In genomic region chr13:60012046-60012813, GRCm38 (mm10) we compare ENCODE assay signal across 9 mouse cellular contexts.
DNase-seq lines count a peak whose midpoint lies in the region; ATAC-seq and TF ChIP-seq lines count a peak whose summit lies in the region.
"Had no signal": no experiment of that assay in that cellular context is flagged by ENCODE, and none has a peak within 500 bp of the region (broad histone marks: within the 10 kb centered on the region; RNA-seq: fewer than 3 reads in every experiment).

No protein-coding gene starts in this region.

- H3K4me3 ChIP-seq in heart, adult 2 months: no peak overlapping the region
- no peak overlapping the region for H3K4me3 ChIP-seq in heart, embryonic 11.5 days (ENCODE audit: low read depth, low read length)
- H3K4me3 ChIP-seq in limb, embryonic 12.5 days (replicated peaks): no peak overlapping the region

- H3K27ac ChIP-seq in heart, adult 2 months: peak overlapping the region; percentile 54
- no peak overlapping the region for H3K27ac ChIP-seq in heart, embryonic 11.5 days (ENCODE audit: low read depth, low read length)
- peak overlapping the region; percentile 72 for H3K27ac ChIP-seq in limb, embryonic 12.5 days

- no peaks in the 10 kb centered on the region for H3K79me2 ChIP-seq in heart, adult 2 months (replicated peaks; ENCODE audit: control insufficient read depth, insufficient read depth, low read length)

- no peaks in the 10 kb centered on the region for H3K27me3 ChIP-seq in heart, adult 2 months (ENCODE audit: control insufficient read depth, insufficient read depth, low read length)
- H3K27me3 ChIP-seq in heart, embryonic 11.5 days (ENCODE audit: control insufficient read depth, insufficient read depth, low read length): no peaks in the 10 kb centered on the region
- no peaks in the 10 kb centered on the region for H3K27me3 ChIP-seq in limb, embryonic 12.5 days

- no peak for TF ChIP-seq CTCF in heart, adult 2 months (IDR thresholded peaks at IDR 0.05)

- 69% methylated on average over 16 of the region's 16 CpGs for WGBS in heart, adult 2 months
- 71% methylated on average over 16 of the region's 16 CpGs for WGBS in heart, embryonic 11.5 days (ENCODE audit: insufficient replicate concordance)
- WGBS in limb, embryonic 12.5 days: 54% methylated on average over 16 of the region's 16 CpGs

- no peak for ATAC-seq in heart, embryonic 11.5 days (replicated peaks; ENCODE audit: insufficient number of reproducible peaks, low FRiP score, low TSS enrichment)
- no peak; the same call in 1 of the 2 replicates for ATAC-seq in limb, embryonic 12.5 days (ENCODE audit: insufficient number of reproducible peaks, insufficient read depth, low FRiP score, low TSS enrichment, low read depth)

- peaks cover 11% of the 10 kb centered on the region for H3K4me1 ChIP-seq in heart, adult 2 months (ENCODE audit: control insufficient read depth, insufficient read depth, low read length)
- peaks cover 7% of the 10 kb centered on the region for H3K4me1 ChIP-seq in heart, embryonic 11.5 days (ENCODE audit: control insufficient read depth, insufficient read depth, low read length)
- H3K4me1 ChIP-seq in limb, embryonic 12.5 days (replicated peaks): peaks cover 76% of the 10 kb centered on the region

- intact Hi-C loops in heart, adult 2 months (cut with DNase I): loop anchor here (5.0 kb wide), 2 partner anchors 70 to 165 kb away; partner anchors contain the start of gene Gas1

- H3K9ac ChIP-seq in heart, adult 2 months (ENCODE audit: low read depth, low read length): no peak overlapping the region
- H3K9ac ChIP-seq in heart, embryonic 11.5 days (ENCODE audit: low read depth, low read length): no peak overlapping the region
- H3K9ac ChIP-seq in limb, embryonic 12.5 days (replicated peaks): no peak overlapping the region

- peak; percentile 79; the same call in 1 of the 2 replicates for TF ChIP-seq EP300 in heart, adult 2 months (IDR thresholded peaks at IDR 0.05; ENCODE audit: insufficient read depth, low read depth, low read length)

- DNase-seq in heart, adult 2 months: peak; percentile 48 to 72
- peak; percentile 46 for DNase-seq in retina, postnatal 1 day
- no peak for DNase-seq in retina, embryonic 14.5 days (ENCODE audit: low spot score)
- DNase-seq in adrenal gland, postnatal 10 days: no peak
- no peak for DNase-seq in thymus, postnatal 25 days
- DNase-seq in T-cell, adult 2 months (ENCODE audit: low spot score): no peak
- DNase-seq: cerebellum, adult 8-10 months had no signal

- no peaks in the 10 kb centered on the region for H3K9me3 ChIP-seq in heart, embryonic 11.5 days (replicated peaks; ENCODE audit: control insufficient read depth, low read length)
- no peaks in the 10 kb centered on the region for H3K9me3 ChIP-seq in limb, embryonic 12.5 days

- peaks cover 2% of the 10 kb centered on the region; the same call in 1 of the 2 replicates for H3K36me3 ChIP-seq in heart, adult 2 months (ENCODE audit: control insufficient read depth, insufficient read depth, low read length)
- H3K36me3 ChIP-seq in heart, embryonic 11.5 days (ENCODE audit: control insufficient read depth, insufficient read depth, low read length): no peaks in the 10 kb centered on the region
- no peaks in the 10 kb centered on the region for H3K36me3 ChIP-seq in limb, embryonic 12.5 days

- no peak for TF ChIP-seq POLR2A in heart, adult 2 months (IDR thresholded peaks at IDR 0.05; ENCODE audit: insufficient read depth, low read depth, low read length)

- no peak overlapping the region for H3K4me2 ChIP-seq in heart, embryonic 11.5 days
- H3K4me2 ChIP-seq in limb, embryonic 12.5 days: no peak overlapping the region

Comparison
In these comparisons a context has a peak if more than half of its experiments do, and no peak if none do; other contexts are left out.
1. DNase-seq: peak in heart, adult 2 months (2 of 2) and retina, postnatal 1 day (single experiment); none in retina, embryonic 14.5 days (single experiment), adrenal gland, postnatal 10 days (single experiment), thymus, postnatal 25 days (single experiment) and T-cell, adult 2 months (single experiment).